Mouse (Mus musculus) spleen, postnatal 14 days (tissue): ENCODE measurements around the gene Papolg.
"Not testable (repeated sequence)": the region's sequence is repeated elsewhere in the genome, so short reads cannot be mapped to it uniquely, and the experiment has no call there.

Source experiments
- DNase-seq, 2 experiments: peaks; one replicate each; pipeline ENCODE4 v3.0.0; 2021 to 2022; ENCODE audit warnings: low spot score in 2 of 2

The Papolg gene

GRCm38 (mm10) chr11:23895060-23895426 lies at the start of gene Papolg:
Gene Papolg, minus strand, starts transcription at chr11:23895253.
- peak; percentile 85 to 92 for DNase-seq

DNA sequence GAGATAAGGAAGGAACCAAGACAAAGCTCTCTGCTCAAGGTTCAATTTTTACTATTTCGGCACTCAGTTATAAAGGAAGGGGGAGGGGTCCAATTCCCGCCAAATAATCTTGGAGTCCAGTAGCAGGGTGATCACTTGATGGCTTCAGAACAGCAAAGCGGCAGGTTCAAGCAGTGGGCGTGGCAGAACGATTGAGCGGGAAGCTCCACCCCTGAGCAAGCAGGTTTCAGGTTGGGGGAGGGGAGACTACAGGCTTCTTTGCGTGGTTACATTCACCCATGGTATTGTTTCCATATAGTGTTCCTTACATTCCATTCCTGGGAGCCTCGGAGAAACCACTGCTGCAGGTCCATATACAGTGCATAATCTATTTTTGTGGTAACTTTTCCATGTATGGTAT lies 33.1 kb upstream of the Papolg start:
- not testable (repeated sequence) for DNase-seq

DNA sequence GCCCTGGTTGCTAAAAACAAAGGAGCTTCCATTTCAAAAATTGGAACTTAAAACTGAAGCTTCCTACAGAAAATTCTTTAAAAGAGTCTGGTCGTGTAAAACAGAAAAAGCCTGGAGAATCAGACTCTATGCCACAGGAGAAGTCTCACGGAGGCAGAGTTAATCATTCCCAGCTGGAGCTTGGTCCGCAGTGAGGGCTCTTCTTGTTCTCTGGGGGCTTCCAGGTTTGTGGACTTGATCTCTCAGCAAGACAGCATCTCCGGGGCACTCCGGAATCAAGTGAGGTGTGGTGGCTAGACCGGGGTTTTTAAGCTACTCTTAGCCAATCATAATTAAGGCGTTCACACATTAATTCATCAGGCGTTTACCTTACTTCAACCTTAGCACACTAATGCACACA lies 32.6 kb upstream of the Papolg start:
- DNase-seq: no peak

- not testable (repeated sequence) for DNase-seq
Measured at GRCm38 (mm10) chr11:23913824-23914223, 18.8 kb upstream of the Papolg start.

GRCm38 (mm10) chr11:23903909-23904308 lies 8.9 kb upstream of the Papolg start:
- no peak for DNase-seq

- peak in 1 of 2 experiments; percentile 17 for DNase-seq
Measured at GRCm38 (mm10) chr11:23894141-23895059, 653 bp downstream of the Papolg start.

GRCm38 (mm10) chr11:23893556-23893955 lies 1.5 kb downstream of the Papolg start:
- DNase-seq: no peak

DNA sequence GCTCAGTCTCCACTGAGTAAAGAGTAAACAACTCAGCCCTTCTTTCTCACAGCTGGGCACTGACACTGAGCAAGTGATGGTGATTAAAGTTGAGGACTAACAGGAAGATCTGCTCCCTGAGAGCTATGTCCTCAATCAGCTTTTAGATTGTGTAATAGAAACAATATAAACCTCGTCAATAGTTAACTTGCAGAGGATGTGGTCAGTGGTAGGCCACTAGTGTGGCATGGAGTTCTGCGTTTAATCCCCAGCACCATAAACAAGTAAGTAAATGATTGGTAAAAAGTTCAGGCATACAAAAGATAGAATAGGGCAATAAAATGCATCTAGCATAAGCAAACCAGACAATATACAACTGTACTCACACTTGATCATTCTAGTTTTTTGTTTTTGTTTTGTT lies 30.7 kb downstream of the Papolg start:
- no peak for DNase-seq

- no peak for DNase-seq
Measured at GRCm38 (mm10) chr11:23856723-23857112, 38.3 kb downstream of the Papolg start.

GRCm38 (mm10) chr11:23856054-23856722 lies 38.9 kb downstream of the Papolg start:
- no peak for DNase-seq

- peak; percentile 41 to 59 for DNase-seq
Measured at GRCm38 (mm10) chr11:23855182-23855802, 39.8 kb downstream of the Papolg start.

GRCm38 (mm10) chr11:23853306-23853705 lies 41.7 kb downstream of the Papolg start:
- DNase-seq: no peak

DNA sequence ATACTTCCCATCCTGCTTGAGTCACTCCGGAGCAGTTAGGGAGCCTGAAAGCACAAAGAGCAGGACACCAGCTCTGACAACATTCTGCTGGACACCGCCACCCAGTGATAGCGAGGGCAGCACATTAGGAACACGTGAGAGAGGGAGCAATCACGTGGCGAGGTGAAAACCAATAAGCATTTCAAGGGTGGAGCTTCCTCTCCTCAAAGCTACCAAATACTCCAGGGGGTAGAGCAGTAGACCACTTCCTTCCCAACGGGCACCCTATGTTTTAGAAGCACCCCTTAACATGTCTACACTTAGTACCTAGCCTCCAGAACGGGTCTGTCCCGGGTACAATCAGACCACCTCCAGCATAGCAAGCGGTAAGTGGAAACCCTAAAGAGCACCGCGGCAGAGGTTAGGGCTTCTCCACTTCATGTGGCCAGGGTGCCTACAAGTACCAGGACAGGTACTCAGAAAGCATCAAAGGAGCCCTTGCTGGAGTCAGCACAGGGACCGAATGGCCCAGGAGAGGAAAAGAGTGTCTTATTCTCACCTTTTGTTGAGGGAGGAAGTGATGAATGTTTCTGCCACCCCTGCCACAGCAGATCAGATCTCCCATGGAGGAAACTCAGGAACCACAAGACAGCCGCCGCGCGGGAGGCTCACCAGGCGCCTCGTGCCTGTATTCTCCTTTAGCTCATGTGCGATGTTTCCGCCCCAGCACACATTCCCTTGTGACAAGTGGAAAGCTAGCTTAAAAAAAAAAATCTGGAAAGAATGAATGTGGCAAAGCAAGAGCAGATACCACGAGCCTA lies 48.8 kb downstream of the Papolg start:
- no peak for DNase-seq

- no peak for DNase-seq
Measured at GRCm38 (mm10) chr11:23823244-23823643, 71.8 kb downstream of the Papolg start.

DNA sequence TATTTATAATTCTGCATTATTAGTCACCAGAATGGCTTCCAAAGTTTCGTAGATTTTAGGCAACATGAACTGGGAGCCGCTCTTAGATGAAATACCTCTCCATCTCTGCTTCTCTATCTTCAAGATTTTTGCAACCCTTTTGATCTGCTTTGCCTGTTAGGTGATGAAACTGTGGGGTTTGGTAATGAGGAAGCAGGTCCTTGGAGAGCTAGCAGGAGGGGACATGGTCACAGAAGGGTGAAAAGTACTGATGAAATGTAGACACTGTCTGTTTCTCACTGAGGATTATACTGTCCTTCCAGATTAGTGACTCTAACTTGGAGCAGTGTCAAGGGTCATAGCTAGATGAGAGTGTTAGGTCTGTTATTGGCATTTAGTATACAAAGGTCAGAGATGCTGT lies 73.4 kb downstream of the Papolg start:
- no peak for DNase-seq

DNA sequence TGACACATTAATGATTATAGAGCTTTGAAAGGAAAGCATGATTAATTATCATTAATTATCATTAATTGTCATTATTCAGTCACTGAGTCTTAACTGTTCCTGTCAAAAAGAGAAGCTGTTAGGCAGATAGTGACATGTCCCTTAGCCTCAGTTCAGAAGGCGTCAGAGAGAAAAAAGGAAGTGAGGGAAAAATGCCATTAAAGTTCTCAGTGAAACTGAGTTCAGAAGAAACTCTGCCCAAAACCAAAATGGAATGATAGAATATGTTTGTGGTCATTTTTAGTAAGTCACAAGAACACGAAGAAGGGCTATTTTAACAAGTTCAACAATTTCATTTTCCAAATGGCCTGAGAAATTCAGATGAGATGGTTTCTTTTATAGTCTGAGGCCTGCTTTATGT lies 74.1 kb downstream of the Papolg start:
- no peak for DNase-seq

DNA sequence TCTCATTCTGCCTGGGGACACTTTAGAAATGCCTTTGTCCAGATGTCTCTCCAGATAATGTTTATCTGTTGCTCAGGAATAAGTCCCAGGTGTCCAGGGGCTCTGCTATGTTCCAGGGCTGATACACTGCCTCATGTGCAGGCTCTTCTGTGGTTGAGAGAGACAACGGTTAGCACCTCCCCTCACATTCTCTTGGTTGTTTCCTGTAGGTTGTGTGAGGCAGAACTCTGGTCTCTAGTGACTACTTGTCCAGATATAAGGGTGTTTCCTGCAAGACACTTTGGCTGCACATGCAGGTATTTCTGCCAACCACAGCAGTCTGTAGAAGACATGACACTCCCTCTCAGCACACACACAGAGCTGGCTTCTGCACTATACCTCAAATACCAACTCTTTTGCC lies 76.3 kb downstream of the Papolg start:
- DNase-seq: no peak
